Mouse (Mus musculus): Measurements from ENCODE around the gene St8sia2. TPM values are rescaled to one million over a fixed set of nuclear protein-coding genes. Genes with fewer than 3 reads are reported as not detected.

Gene St8sia2
- total RNA-seq, 1 experiment, result 0.36 TPM

GRCm38 (mm10) chr7:73920921-73921485 is 92.5 kb downstream of the St8sia2 start:
- DNase-seq (ENCODE audit: low read depth, low spot score), result no peak
- Histone ChIP-seq H3K9me3 (ENCODE audit: control insufficient read depth, insufficient read depth, low read depth, low read length) (no peaks in the 10 kb centered on the region), H3K27ac (ENCODE audit: insufficient read depth, low read depth, low read length, poor library complexity, severe bottlenecking) (no peak overlapping the region), H3K9ac (ENCODE audit: insufficient read depth, low read depth, low read length, poor library complexity, severe bottlenecking) (no peak overlapping the region), H3K36me3 (ENCODE audit: control insufficient read depth, insufficient read depth, low read length, poor library complexity, severe bottlenecking) (no peaks in the 10 kb centered on the region), H3K4me3 (ENCODE audit: insufficient read depth in 1 of 2, low read depth in 1 of 2, low read length in 2 of 2, poor library complexity in 1 of 2, severe bottlenecking in 1 of 2) (no peak overlapping the region), H3K4me1 (ENCODE audit: control insufficient read depth in 2 of 2, insufficient read depth in 2 of 2, low read length in 2 of 2, poor library complexity in 1 of 2) (no peaks in the 10 kb centered on the region)
- in situ Hi-C loops (cut with MboI; ENCODE audit: low sequenced_read_pairs in 2 of 2, unreplicated experiment in 2 of 2), result no loop called here
- no peak for TF ChIP-seq HCFC1 (IDR thresholded peaks at IDR 0.05; ENCODE audit: borderline replicate concordance, insufficient read depth, low read length)
- TF ChIP-seq ZNF384 (IDR thresholded peaks at IDR 0.05; ENCODE audit: low read depth, low read length), result no peak
- no peak for TF ChIP-seq MAFK (IDR thresholded peaks at IDR 0.05; ENCODE audit: insufficient read depth, low read depth, low read length)
- TF ChIP-seq CHD2 (IDR thresholded peaks at IDR 0.05; ENCODE audit: low read depth, low read length), result no peak
- TF ChIP-seq ZC3H11A (IDR thresholded peaks at IDR 0.05; ENCODE audit: borderline replicate concordance, low read depth, low read length), result no peak

GRCm38 (mm10) chr7:73917633-73918311 is 95.7 kb downstream of the St8sia2 start:
- in situ Hi-C loops (cut with MboI; ENCODE audit: low sequenced_read_pairs in 2 of 2, unreplicated experiment in 2 of 2), result no loop called here
- H3K36me3 ChIP-seq (ENCODE audit: control insufficient read depth, insufficient read depth, low read length, poor library complexity, severe bottlenecking), result no peaks in the 10 kb centered on the region
- no peak for DNase-seq (ENCODE audit: low read depth, low spot score)
- no peak overlapping the region for H3K27ac ChIP-seq (ENCODE audit: insufficient read depth, low read depth, low read length, poor library complexity, severe bottlenecking)
- H3K4me1 ChIP-seq (ENCODE audit: control insufficient read depth in 2 of 2, insufficient read depth in 2 of 2, low read length in 2 of 2, poor library complexity in 1 of 2), result no peaks in the 10 kb centered on the region
- H3K9ac ChIP-seq (ENCODE audit: insufficient read depth, low read depth, low read length, poor library complexity, severe bottlenecking), result no peak overlapping the region
- no peaks in the 10 kb centered on the region for H3K9me3 ChIP-seq (ENCODE audit: control insufficient read depth, insufficient read depth, low read depth, low read length)
- TF ChIP-seq ZNF384 (IDR thresholded peaks at IDR 0.05; ENCODE audit: low read depth, low read length) (no peak), HCFC1 (IDR thresholded peaks at IDR 0.05; ENCODE audit: borderline replicate concordance, insufficient read depth, low read length) (no peak), CHD2 (IDR thresholded peaks at IDR 0.05; ENCODE audit: low read depth, low read length) (no peak)
- H3K4me3 ChIP-seq (ENCODE audit: insufficient read depth in 1 of 2, low read depth in 1 of 2, low read length in 2 of 2, poor library complexity in 1 of 2, severe bottlenecking in 1 of 2), result no peak overlapping the region

GRCm38 (mm10) chr7:73911899-73912298 is 101.6 kb downstream of the St8sia2 start:
- Histone ChIP-seq H3K9me3 (ENCODE audit: control insufficient read depth, insufficient read depth, low read depth, low read length) (no peaks in the 10 kb centered on the region), H3K9ac (ENCODE audit: insufficient read depth, low read depth, low read length, poor library complexity, severe bottlenecking) (no peak overlapping the region), H3K4me3 (ENCODE audit: insufficient read depth in 1 of 2, low read depth in 1 of 2, low read length in 2 of 2, poor library complexity in 1 of 2, severe bottlenecking in 1 of 2) (no peak overlapping the region), H3K36me3 (ENCODE audit: control insufficient read depth, insufficient read depth, low read length, poor library complexity, severe bottlenecking) (no peaks in the 10 kb centered on the region), H3K4me1 (ENCODE audit: control insufficient read depth in 2 of 2, insufficient read depth in 2 of 2, low read length in 2 of 2, poor library complexity in 1 of 2) (0 out of 4 replicates have a peak, but pooled peaks cover 0 to 5% of the 10 kb centered on the region in 2 experiments), H3K27ac (ENCODE audit: insufficient read depth, low read depth, low read length, poor library complexity, severe bottlenecking) (no peak overlapping the region)
- no peak for DNase-seq (ENCODE audit: low read depth, low spot score)
- no peak for TF ChIP-seq HCFC1 (IDR thresholded peaks at IDR 0.05; ENCODE audit: borderline replicate concordance, insufficient read depth, low read length)
- TF ChIP-seq ZNF384 (IDR thresholded peaks at IDR 0.05; ENCODE audit: low read depth, low read length), result no peak
- TF ChIP-seq ZC3H11A (IDR thresholded peaks at IDR 0.05; ENCODE audit: borderline replicate concordance, low read depth, low read length), result no peak
- no peak for TF ChIP-seq CHD2 (IDR thresholded peaks at IDR 0.05; ENCODE audit: low read depth, low read length)
- TF ChIP-seq MAFK (IDR thresholded peaks at IDR 0.05; ENCODE audit: insufficient read depth, low read depth, low read length), result no peak
- in situ Hi-C loops (cut with MboI; ENCODE audit: low sequenced_read_pairs in 2 of 2, unreplicated experiment in 2 of 2), result no loop called here

- Histone ChIP-seq H3K4me1 (ENCODE audit: control insufficient read depth in 2 of 2, insufficient read depth in 2 of 2, low read length in 2 of 2, poor library complexity in 1 of 2) (0 out of 4 replicates have a peak, but pooled peaks cover 0 to 5% of the 10 kb centered on the region in 2 experiments), H3K4me3 (ENCODE audit: insufficient read depth in 1 of 2, low read depth in 1 of 2, low read length in 2 of 2, poor library complexity in 1 of 2, severe bottlenecking in 1 of 2) (no peak overlapping the region), H3K36me3 (ENCODE audit: control insufficient read depth, insufficient read depth, low read length, poor library complexity, severe bottlenecking) (no peaks in the 10 kb centered on the region), H3K27ac (ENCODE audit: insufficient read depth, low read depth, low read length, poor library complexity, severe bottlenecking) (no peak overlapping the region), H3K9ac (ENCODE audit: insufficient read depth, low read depth, low read length, poor library complexity, severe bottlenecking) (no peak overlapping the region), H3K9me3 (ENCODE audit: control insufficient read depth, insufficient read depth, low read depth, low read length) (no peaks in the 10 kb centered on the region)
- in situ Hi-C loops (cut with MboI; ENCODE audit: low sequenced_read_pairs in 2 of 2, unreplicated experiment in 2 of 2), result no loop called here
- TF ChIP-seq MAFK (IDR thresholded peaks at IDR 0.05; ENCODE audit: insufficient read depth, low read depth, low read length) (no peak), HCFC1 (IDR thresholded peaks at IDR 0.05; ENCODE audit: borderline replicate concordance, insufficient read depth, low read length) (no peak), ZNF384 (IDR thresholded peaks at IDR 0.05; ENCODE audit: low read depth, low read length) (no peak), CHD2 (IDR thresholded peaks at IDR 0.05; ENCODE audit: low read depth, low read length) (no peak), ZC3H11A (IDR thresholded peaks at IDR 0.05; ENCODE audit: borderline replicate concordance, low read depth, low read length) (no peak)
- DNase-seq (ENCODE audit: low read depth, low spot score), result no peak
Observed at GRCm38 (mm10) chr7:73910843-73911242, 102.6 kb downstream of the St8sia2 start.

All from ES-E14 (cell line).